Mouse (Mus musculus): ENCODE results near the gene Ptprb. TPM values are rescaled to one million over a fixed set of nuclear protein-coding genes. Genes with fewer than 3 reads are reported as not detected.

The Ptprb gene
- total RNA-seq, 1 experiment, result 0.62 TPM

DNA sequence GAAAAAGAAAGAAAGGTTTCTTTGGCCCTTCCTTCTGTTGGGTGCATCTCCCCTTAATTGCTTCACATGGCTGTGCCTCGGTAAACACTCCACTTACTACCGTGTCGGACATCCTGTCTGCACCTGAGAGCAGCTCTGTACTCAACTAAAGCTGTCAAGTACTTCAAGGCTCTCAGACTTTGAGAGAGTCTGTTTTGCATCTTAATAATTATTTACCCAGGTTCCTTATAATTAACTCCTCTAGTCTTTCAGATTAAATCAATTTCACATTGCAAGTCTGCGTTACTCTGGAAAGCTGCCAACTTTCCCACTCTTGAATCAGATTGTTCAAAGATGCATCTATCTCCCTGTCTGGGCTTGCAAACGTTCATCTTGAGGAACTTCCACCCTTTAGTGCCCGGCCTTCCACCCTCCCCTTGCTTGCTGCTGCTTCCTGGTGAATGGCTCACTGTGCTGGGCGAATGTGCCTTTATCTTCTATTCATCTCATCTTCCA is 111.1 kb downstream of the Ptprb start:
- H3K9me3 ChIP-seq (ENCODE audit: control insufficient read depth, insufficient read depth, low read depth, low read length), result no peaks in the 10 kb centered on the region
- no peak for DNase-seq (ENCODE audit: low read depth, low spot score)
- no peak overlapping the region for H3K27ac ChIP-seq (ENCODE audit: insufficient read depth, low read depth, low read length, poor library complexity, severe bottlenecking)
- H3K9ac ChIP-seq (ENCODE audit: insufficient read depth, low read depth, low read length, poor library complexity, severe bottlenecking), result no peak overlapping the region
- in situ Hi-C loops (cut with MboI; ENCODE audit: low sequenced_read_pairs in 2 of 2, unreplicated experiment in 2 of 2), result no loop called here
- no peaks in the 10 kb centered on the region for H3K36me3 ChIP-seq (ENCODE audit: control insufficient read depth, insufficient read depth, low read length, poor library complexity, severe bottlenecking)
- H3K4me3 ChIP-seq (ENCODE audit: insufficient read depth in 1 of 2, low read depth in 1 of 2, low read length in 2 of 2, poor library complexity in 1 of 2, severe bottlenecking in 1 of 2), result no peak overlapping the region
- TF ChIP-seq MAFK (IDR thresholded peaks at IDR 0.05; ENCODE audit: insufficient read depth, low read depth, low read length) (no peak), HCFC1 (IDR thresholded peaks at IDR 0.05; ENCODE audit: borderline replicate concordance, insufficient read depth, low read length) (no peak), ZNF384 (IDR thresholded peaks at IDR 0.05; ENCODE audit: low read depth, low read length) (no peak), ZC3H11A (IDR thresholded peaks at IDR 0.05; ENCODE audit: borderline replicate concordance, low read depth, low read length) (no peak), CHD2 (IDR thresholded peaks at IDR 0.05; ENCODE audit: low read depth, low read length) (no peak)
- peaks cover 0 to 4% of the 10 kb centered on the region in 2 experiments; a peak in 1 of 4 replicates for H3K4me1 ChIP-seq (ENCODE audit: control insufficient read depth in 2 of 2, insufficient read depth in 2 of 2, low read length in 2 of 2, poor library complexity in 1 of 2)

DNA sequence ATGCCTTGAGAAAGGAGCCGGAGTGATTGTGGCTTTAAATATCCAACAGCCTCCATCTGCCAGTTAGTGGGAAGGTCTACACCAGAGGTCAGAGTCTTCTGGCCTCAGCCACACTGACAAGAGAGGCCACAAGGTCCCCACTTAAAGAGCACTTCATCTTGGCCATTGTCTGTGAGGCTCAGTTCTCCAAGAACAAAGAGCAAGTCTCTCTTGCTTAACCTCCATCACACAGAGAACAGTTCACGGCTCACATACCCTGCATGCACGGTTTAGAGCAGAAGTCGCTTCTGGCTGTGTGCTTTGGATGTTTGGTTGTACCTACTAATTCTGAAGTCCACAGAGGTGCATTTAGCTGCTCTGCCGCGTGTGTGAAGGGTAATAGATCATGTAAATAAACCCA is 113.5 kb downstream of the Ptprb start:
- DNase-seq (ENCODE audit: low read depth, low spot score), result no peak
- no peak for TF ChIP-seq ZC3H11A (IDR thresholded peaks at IDR 0.05; ENCODE audit: borderline replicate concordance, low read depth, low read length)
- in situ Hi-C loops (cut with MboI; ENCODE audit: low sequenced_read_pairs in 2 of 2, unreplicated experiment in 2 of 2), result no loop called here
- Histone ChIP-seq H3K4me1 (ENCODE audit: control insufficient read depth in 2 of 2, insufficient read depth in 2 of 2, low read length in 2 of 2, poor library complexity in 1 of 2) (no peaks in the 10 kb centered on the region), H3K36me3 (ENCODE audit: control insufficient read depth, insufficient read depth, low read length, poor library complexity, severe bottlenecking) (no peaks in the 10 kb centered on the region), H3K9ac (ENCODE audit: insufficient read depth, low read depth, low read length, poor library complexity, severe bottlenecking) (no peak overlapping the region), H3K9me3 (ENCODE audit: control insufficient read depth, insufficient read depth, low read depth, low read length) (no peaks in the 10 kb centered on the region), H3K4me3 (ENCODE audit: insufficient read depth in 1 of 2, low read depth in 1 of 2, low read length in 2 of 2, poor library complexity in 1 of 2, severe bottlenecking in 1 of 2) (no peak overlapping the region), H3K27ac (ENCODE audit: insufficient read depth, low read depth, low read length, poor library complexity, severe bottlenecking) (no peak overlapping the region)

DNA sequence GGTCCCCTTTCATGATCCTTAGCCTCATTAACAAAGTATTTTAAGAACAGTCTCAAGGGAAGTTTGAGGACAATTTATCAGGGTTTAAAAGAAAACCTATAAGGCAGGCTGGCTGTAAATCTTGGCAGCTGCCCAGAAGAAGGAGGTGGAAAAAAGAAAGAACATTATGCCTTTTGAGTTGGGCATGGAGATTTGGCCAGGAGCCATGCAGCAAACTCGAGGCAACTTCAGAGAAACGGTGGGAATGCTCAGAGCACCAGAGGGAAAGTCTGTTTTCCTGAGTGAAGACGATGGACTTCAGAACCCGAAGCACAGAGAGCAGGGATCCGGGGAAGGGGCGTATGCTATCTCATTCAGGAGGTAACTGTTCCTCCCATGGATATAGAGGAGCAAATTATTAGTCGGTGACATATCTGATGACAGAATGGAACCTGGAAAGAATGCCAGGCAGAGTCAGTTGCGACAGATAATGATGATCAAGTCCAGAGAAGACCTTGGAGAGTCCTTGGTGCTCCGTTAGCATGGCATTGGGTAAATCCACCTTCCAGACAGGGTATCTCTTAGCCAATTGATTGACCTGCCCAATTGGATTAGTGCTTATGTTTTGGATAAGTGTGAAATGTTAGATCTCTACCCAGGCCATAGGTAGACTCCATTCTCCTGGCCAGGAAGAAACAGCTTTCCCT is 118.6 kb downstream of the Ptprb start:
- in situ Hi-C loops (cut with MboI; ENCODE audit: low sequenced_read_pairs in 2 of 2, unreplicated experiment in 2 of 2), result no loop called here
- Histone ChIP-seq H3K9ac (ENCODE audit: insufficient read depth, low read depth, low read length, poor library complexity, severe bottlenecking) (no peak overlapping the region), H3K36me3 (ENCODE audit: control insufficient read depth, insufficient read depth, low read length, poor library complexity, severe bottlenecking) (no peaks in the 10 kb centered on the region), H3K4me3 (ENCODE audit: insufficient read depth in 1 of 2, low read depth in 1 of 2, low read length in 2 of 2, poor library complexity in 1 of 2, severe bottlenecking in 1 of 2) (no peak overlapping the region), H3K27ac (ENCODE audit: insufficient read depth, low read depth, low read length, poor library complexity, severe bottlenecking) (no peak overlapping the region), H3K4me1 (ENCODE audit: control insufficient read depth in 2 of 2, insufficient read depth in 2 of 2, low read length in 2 of 2, poor library complexity in 1 of 2) (peaks cover 2 to 4% of the 10 kb centered on the region in 2 experiments; a peak in 3 of 4 replicates), H3K9me3 (ENCODE audit: control insufficient read depth, insufficient read depth, low read depth, low read length) (no peaks in the 10 kb centered on the region)
- no peak for DNase-seq (ENCODE audit: low read depth, low spot score)
- TF ChIP-seq CHD2 (IDR thresholded peaks at IDR 0.05; ENCODE audit: low read depth, low read length), result no peak
- no peak for TF ChIP-seq MAFK (IDR thresholded peaks at IDR 0.05; ENCODE audit: insufficient read depth, low read depth, low read length)
- TF ChIP-seq ZC3H11A (IDR thresholded peaks at IDR 0.05; ENCODE audit: borderline replicate concordance, low read depth, low read length), result no peak
- no peak for TF ChIP-seq HCFC1 (IDR thresholded peaks at IDR 0.05; ENCODE audit: borderline replicate concordance, insufficient read depth, low read length)
- TF ChIP-seq ZNF384 (IDR thresholded peaks at IDR 0.05; ENCODE audit: low read depth, low read length), result no peak

DNA sequence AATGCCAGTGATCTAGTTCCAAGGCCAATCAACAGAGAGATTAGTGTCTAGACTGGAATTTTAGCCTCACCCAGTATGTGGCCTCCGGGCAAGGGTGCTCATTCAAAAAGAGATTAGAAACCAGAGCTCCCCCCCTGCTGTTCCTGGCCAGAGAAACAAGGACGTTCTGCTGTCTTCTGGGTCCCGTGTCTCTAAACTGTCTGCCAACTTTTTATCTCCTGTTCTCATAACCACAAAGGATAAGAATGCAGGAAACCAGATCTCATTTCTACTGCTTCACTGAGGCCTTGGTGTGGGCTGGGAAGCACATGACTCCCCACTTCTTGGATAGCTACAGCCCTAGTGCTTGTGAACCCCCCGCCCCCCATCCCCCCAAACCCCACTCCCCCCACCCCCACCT is 119.3 kb downstream of the Ptprb start:
- no peak overlapping the region for H3K4me3 ChIP-seq (ENCODE audit: insufficient read depth in 1 of 2, low read depth in 1 of 2, low read length in 2 of 2, poor library complexity in 1 of 2, severe bottlenecking in 1 of 2)
- H3K9me3 ChIP-seq (ENCODE audit: control insufficient read depth, insufficient read depth, low read depth, low read length), result no peaks in the 10 kb centered on the region
- TF ChIP-seq ZC3H11A (IDR thresholded peaks at IDR 0.05; ENCODE audit: borderline replicate concordance, low read depth, low read length) (no peak), ZNF384 (IDR thresholded peaks at IDR 0.05; ENCODE audit: low read depth, low read length) (no peak), CHD2 (IDR thresholded peaks at IDR 0.05; ENCODE audit: low read depth, low read length) (no peak), HCFC1 (IDR thresholded peaks at IDR 0.05; ENCODE audit: borderline replicate concordance, insufficient read depth, low read length) (no peak), MAFK (IDR thresholded peaks at IDR 0.05; ENCODE audit: insufficient read depth, low read depth, low read length) (no peak)
- in situ Hi-C loops (cut with MboI; ENCODE audit: low sequenced_read_pairs in 2 of 2, unreplicated experiment in 2 of 2), result no loop called here
- no peak for DNase-seq (ENCODE audit: low read depth, low spot score)
- no peaks in the 10 kb centered on the region for H3K36me3 ChIP-seq (ENCODE audit: control insufficient read depth, insufficient read depth, low read length, poor library complexity, severe bottlenecking)
- no peak overlapping the region for H3K27ac ChIP-seq (ENCODE audit: insufficient read depth, low read depth, low read length, poor library complexity, severe bottlenecking)
- H3K9ac ChIP-seq (ENCODE audit: insufficient read depth, low read depth, low read length, poor library complexity, severe bottlenecking), result no peak overlapping the region
- peaks cover 2 to 4% of the 10 kb centered on the region in 2 experiments; a peak in 3 of 4 replicates for H3K4me1 ChIP-seq (ENCODE audit: control insufficient read depth in 2 of 2, insufficient read depth in 2 of 2, low read length in 2 of 2, poor library complexity in 1 of 2)
